Mouse (Mus musculus) spleen, adult 18-20 months (tissue): ENCODE data around the gene Them7.

ENCODE experiments used
- DNase-seq, 2 experiments: peaks; one replicate each; pipeline ENCODE4 v3.0.0; 2022; ENCODE audit warnings: mixed read lengths in 2 of 2

Them7 gene

DNA sequence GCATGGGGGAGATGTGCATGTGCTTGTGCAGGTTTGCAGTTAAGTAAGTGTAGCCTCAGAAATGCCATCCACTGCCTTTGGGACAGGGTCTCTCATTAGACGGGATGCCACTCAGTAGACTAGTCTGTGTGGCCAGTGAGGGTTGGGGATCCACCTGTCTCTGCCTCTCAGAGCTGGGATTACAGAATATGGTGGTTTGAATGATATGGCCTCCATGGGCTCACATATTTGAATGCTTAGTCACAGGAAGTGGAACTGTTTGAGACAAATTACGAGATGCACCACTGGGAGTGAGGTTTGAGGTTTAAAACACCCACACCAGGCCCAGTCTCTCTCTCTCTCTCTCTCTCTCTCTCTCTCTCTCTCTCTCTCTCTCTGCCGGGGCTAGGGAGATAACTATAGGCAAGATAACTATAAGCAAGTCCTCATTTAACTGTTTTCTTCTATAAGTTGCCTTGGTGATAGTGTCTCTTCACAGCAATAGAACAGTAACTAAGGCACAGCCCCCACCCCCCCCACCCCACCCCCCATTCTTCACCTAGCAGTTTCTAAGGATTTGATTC lies 156.7 kb downstream of the Them7 start:
- DNase-seq = no peak

GRCm38 (mm10) chr2:105383063-105383462 lies 158.9 kb downstream of the Them7 start:
- no peak for DNase-seq

- DNase-seq = no peak
These were observed 160.9 kb downstream of the Them7 start for GRCm38 (mm10) chr2:105384998-105385397.

DNA sequence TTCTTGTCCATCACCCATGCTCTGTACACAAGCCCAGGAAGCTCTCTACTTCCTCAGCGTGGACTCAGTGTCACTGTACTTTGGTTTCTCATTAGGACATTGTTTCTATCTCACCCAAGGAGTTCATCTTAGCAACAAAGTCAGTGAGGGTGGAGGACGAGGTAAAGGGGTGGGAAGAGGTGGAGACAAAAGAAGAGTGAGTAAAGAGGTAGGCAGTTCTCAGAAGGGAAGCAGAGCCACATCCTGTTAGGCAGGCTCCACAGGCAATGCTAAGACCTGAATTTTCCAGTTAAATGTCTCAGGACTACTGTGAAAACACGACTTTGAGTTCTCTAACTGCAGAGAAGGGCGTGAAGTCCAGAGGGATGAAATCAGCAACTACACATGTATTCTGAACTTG lies 162.3 kb downstream of the Them7 start:
- no peak for DNase-seq

DNA sequence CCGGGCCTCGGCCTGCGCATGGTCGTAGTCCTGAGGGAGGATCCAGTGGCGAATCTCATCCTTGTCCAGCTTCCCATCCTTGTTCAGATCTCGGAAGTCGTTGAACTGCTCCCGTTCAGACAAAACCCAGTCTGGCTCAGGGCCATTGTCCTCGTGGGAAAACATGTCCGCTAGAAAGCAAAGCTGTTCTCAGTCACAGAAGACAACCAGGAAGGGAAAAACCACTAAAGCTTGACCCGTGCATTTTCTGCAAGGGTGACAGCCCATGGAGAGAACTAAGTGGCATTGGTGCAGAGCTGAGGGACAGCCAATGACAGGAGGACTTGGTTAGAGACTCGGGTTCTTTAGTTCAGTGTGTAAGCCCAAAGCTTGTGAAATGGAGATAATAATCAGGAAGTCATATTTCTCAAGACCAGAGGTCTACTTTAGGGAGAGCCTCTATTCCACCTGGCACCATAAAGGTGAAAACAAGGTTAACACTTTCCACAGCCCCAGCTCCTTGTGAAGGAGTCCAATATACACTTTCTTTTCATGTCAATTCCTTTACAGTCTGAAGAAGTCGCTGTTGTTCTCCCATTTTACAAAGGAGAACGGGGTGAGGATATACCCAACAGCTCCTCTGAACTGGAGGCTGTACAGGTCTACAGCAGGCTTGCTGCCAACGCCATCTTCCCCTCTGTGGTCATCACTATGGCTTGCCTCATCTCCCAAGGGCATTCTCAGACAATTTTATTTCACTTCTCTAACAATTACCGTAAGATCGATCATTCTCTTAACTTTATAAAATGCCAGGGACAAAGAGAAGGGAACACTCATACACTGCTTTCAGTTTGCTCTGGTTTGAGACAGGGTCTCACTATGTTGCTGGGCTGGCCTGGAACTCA lies 165.1 kb downstream of the Them7 start:
- no peak for DNase-seq

DNA sequence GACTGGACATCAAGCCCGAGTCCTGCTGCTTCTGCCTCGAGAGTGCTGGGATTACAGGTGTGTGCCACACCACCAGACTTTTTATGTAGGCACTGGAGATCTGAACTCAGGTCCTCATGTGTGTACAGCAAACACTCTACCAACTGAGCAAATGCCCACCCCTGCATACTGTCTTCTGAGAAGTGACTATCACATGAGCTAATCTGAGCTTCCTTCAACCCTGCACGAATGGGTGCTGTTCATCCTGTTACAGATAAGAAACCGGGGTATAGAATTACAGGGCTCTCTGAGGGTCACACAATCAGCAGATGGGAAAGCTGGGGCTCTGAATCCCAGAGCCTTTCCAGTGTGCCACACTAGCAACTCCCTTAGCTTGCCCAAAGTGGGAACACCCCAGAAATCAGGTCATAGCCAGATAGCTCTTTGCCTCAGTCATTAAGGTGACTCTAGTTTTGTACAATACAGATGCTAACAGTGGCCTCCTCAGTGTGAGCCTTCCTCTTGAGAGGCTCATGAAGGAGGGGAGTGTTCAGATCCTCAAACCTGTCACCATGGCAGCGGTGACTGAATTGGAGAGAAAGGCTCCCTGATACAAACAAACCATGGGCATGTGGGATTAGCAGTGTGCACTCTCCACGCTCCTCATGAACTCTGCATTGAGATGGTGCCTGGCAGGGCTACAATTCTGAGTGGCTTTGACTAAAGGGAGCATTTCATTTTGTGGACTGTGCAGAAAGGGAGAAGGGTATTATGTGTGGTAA lies 166.7 kb downstream of the Them7 start:
- DNase-seq = no peak

DNA sequence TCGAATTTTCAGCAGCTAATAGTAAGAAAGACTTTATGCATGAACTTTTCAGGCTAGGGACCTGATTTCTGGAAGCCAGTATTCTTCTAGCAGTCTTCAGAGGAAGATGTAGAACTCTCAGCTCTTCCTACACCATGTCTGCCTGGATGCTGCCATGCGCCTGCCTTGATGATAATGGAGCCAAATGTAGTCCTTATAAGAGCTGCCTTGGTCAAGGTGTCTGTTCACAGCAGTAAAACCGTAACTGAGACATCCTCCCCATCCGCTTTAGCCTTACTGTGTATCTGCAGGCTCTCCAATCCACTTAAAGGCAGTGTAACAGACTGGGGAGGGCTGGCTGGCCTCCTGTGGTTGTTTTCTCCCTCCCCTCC lies 167.3 kb downstream of the Them7 start:
- no peak for DNase-seq

DNA sequence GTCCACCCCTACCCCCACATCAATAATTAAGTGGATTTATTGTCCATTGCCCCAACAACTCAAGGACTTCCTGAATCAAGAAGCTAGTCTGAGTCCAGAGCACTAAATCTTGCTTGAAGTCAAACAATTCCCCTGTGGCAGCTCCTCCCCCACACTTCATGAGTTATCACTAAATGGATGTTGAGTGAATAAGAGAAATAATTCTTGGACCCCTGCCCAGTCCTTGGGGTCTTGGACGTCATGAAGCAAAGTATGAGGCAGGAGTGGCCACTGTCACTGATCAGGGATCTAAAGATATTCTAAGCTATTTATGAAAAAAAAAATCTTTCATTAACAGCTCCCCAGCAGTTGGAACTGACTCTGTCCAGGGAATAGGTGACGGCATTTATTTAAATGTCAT lies 168.4 kb downstream of the Them7 start:
- DNase-seq = no peak

DNA sequence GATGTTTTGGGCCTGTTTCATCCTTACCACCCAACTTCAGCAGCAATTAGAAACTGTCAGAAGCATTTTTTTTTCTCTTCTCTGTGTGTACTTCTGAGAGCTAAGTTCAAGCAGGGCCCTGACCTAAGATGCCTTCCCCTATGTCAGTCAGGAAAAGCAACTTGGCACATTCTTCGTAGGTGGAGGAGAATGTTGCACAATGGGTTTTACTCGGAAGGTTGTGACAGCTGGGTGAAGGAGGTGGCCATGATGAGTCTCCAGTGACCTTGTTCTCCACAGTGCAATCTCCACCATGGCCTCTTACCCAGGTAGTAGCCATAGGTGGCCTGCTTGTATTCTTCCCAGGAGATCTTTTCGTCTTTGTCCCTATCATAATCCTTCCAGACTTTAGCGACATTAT lies 170.3 kb downstream of the Them7 start:
- no peak for DNase-seq

- DNase-seq = no peak
These were observed 171.9 kb downstream of the Them7 start for GRCm38 (mm10) chr2:105396066-105396465.

- no peak for DNase-seq
These were observed 173.5 kb downstream of the Them7 start for GRCm38 (mm10) chr2:105397446-105398211.

DNA sequence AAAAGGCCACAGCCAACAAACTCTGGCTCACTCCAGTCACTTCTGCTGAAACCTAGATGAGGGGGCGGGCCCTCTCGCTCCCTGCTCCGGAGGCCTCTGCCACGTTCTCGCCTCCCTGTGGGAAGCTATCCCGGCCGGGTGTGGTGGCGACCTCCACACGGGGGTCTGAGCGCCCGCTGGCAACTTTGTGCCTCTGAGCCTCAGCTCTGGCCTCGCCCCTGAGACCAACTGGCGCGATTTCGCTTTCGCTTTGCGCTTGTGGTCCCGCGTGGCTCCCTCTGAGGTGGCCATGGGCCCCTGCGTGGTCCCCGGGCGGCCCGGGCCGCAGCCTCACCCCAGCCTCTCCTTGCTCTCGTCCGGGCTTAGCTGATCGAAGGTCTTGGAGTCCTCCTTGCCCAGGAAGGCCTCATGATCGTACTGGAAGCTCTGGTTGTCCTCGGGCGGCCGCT lies 174.5 kb downstream of the Them7 start:
- peak in 1 of 2 experiments; percentile 30 for DNase-seq

GRCm38 (mm10) chr2:105399085-105399891 lies 175.2 kb downstream of the Them7 start, which contains the start of gene Rcn1:
Rcn1 (minus strand) TSS chr2:105399319.
- peak; percentile 43 to 56 for DNase-seq

DNA sequence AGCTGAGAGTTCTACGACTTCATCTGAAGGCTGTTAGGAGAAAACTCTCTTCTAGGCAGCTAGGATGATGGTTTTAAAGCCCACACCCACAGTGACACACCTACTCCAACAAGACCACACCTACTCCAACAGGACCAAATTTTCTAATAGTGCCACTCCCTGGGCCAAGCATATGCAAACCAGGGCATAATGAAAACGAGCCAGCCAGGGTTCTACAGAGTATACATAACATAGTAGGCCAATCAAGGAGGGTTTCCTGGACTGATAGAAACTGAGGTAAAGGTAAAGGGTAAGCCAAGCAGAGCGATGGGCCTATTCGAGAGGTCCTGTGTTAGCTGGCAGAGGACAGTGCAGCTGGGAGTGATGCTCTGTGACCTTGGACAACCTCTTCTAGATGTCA lies 176.4 kb downstream of the Them7 start:
- no peak for DNase-seq

- no peak for DNase-seq
These were observed 178.1 kb downstream of the Them7 start for GRCm38 (mm10) chr2:105402180-105402579.

DNA sequence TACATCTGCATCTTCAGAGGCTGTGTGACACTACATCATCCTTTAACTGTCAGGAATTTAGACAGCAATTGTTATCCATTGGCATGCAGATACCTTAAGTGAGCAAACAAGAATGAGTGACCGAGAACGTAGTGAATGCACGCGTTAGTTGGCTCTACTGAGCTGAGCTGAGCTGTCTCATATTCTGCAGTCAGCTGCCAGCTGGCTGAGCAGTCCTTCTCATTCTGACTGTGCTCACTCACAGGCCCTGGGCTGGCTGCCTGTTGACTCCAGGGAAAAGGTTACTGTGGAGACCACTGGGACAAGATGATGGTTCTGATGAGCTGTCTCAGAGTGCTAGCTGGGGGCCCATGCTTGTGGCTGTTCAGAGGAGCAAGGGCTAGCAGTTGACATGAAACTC lies 184.4 kb downstream of the Them7 start:
- DNase-seq = no peak

GRCm38 (mm10) chr2:105409253-105409652 lies 185.1 kb downstream of the Them7 start:
- DNase-seq = no peak

DNA sequence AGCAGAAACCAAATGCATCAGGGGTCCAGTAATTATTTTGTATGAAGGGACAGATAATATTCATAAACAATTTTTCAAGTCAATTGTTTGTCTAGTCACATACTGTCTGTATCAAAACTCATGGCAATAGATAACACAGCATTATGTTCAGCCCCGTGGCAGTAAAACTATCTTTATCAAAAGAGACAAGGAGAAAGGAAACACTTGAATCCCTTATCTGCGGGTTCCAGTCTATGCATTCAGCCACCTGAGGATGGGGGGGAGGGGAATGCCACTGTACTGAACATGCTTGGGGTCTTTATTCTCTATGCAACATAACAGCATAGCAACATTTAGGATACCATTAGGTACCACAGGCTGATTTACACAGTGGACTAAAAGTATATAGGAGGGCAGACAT lies 190.2 kb downstream of the Them7 start:
- DNase-seq = no peak

GRCm38 (mm10) chr2:105416046-105416659 lies 192.0 kb downstream of the Them7 start:
- no peak for DNase-seq

GRCm38 (mm10) chr2:105416660-105417348 lies 192.7 kb downstream of the Them7 start:
- DNase-seq = no peak

- no peak for DNase-seq
These were observed 193.5 kb downstream of the Them7 start for GRCm38 (mm10) chr2:105417663-105418062.
